Mouse (Mus musculus) hematopoietic multipotent progenitor cell, adult 10-12 weeks (in vitro differentiated cells): Measurements from ENCODE around the gene Trim40. TPM values are rescaled to one million over a fixed set of nuclear protein-coding genes. Genes with fewer than 3 reads are reported as not detected.

Experiments used
- polyA plus RNA-seq: library from polyadenylated mRNA; stranded (reverse); fragments of >175 nt; gene quantifications from 2 replicates; pipeline ENCODE4 v1.2.3, GENCODE M21; 2012; ENCODE audit warnings: low replicate concordance

Trim40 gene
- not detected in 2 replicates for polyA plus RNA-seq

DNA sequence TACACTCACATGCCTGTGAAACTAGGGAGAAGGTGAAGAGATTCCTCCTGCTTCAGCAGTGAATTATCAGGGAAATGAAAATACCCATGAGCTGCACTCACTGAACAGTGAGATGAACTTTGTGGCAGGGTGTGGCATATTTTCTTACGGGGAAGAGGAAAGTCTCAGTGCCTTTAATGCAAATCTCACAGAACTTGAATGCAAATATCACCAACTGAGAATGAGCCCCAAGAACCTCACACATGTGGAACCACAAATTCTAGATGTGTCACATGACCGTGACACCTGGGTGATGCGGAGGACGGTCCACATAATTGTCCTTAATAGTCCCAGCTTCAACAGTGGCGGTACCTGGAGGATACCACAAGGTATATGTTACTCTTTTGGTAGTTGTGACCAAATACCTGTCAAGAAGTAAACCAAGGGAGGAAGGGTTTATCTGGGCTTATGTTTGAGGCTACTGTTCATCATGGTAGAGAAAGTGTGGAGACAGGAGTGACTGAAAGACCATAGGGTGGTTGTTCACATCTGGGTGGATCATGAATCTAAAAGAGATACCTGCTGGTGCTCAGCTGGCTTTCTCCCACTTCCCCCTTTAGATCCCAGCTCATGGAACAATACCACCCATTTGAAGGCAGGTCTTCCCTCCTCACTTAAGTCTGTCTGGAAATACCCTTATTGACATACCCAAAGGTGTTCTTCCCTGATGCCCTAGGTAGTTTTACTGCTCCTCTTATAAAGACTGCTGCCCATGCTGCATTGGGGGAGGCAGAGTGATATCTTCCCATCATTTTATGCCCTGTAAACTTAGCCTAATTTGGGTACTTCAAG, at the start of gene Trim40:
TSS of gene Trim40 (minus strand) at position 51 of the 831 bp plus-strand sequence.

DNA sequence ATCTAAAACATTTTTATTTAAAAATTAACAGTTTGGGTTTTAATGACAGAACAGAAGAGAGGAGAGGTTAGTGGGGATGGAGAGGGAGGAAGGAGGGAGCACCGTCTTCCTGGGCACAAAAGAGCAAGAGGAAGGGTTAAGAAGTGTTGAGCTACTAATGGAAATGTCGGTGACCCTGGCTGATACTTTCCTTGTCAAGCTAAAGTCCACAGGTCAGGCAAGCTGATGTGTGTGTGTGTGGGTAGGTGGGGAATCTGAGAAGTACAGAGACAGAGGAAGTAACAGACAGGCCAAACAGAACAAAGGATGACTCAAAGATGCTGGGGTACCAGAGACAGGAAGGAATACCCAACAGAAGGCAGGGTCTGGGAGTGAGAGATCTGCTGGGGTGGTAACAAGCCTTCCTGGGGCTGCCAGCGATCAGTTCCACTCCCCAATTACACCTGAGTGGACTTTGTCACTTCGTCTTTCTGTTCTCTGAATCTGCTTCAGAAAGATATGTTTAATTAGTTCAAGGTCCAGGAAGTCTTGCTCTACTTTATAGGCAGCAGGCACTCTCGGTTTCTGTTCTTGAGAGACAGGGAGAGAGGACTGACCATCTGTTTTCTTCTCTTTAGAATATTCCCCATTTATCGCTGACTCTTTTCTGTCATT, 7.8 kb upstream of the Trim40 start, which contains the start of gene Trim31:
TSS of gene Trim31 (plus strand) at position 567 of the 654 bp plus-strand sequence.

DNA sequence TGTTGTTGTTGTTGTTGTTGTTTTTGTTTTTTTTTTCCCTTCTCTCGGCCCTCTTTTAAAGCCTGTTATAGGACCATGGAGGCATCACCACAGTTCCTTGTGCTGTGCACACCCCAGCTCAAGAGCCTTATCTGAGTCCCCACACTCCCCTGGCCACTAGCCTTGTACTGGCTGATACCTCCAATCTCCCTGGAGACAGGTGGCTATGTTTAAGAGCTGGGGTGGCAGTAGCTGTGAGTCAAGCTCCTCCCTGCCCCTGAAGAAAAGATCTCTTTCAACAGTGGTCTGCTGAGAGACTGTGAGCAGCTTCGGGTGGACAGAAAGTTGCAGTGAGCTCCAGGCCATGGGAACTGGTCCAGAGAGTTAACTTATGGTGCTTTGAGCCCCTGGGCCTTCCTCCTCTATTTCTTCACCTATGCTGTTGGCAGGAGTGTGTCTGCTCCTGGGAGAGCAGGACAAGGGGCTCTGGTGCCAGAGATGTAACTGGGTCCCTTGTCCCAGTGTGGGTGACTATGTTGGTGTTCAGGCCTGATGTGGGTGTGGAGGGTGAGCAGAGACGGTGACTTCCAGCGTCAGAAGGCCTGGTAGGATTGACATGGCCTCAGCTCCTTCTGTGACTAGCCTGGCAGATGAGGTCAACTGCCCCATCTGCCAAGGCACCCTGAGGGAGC, 20.5 kb downstream of the Trim40 start, which contains the start of gene Trim10:
TSS of gene Trim10 (plus strand) at position 291 of the 671 bp plus-strand sequence.

DNA sequence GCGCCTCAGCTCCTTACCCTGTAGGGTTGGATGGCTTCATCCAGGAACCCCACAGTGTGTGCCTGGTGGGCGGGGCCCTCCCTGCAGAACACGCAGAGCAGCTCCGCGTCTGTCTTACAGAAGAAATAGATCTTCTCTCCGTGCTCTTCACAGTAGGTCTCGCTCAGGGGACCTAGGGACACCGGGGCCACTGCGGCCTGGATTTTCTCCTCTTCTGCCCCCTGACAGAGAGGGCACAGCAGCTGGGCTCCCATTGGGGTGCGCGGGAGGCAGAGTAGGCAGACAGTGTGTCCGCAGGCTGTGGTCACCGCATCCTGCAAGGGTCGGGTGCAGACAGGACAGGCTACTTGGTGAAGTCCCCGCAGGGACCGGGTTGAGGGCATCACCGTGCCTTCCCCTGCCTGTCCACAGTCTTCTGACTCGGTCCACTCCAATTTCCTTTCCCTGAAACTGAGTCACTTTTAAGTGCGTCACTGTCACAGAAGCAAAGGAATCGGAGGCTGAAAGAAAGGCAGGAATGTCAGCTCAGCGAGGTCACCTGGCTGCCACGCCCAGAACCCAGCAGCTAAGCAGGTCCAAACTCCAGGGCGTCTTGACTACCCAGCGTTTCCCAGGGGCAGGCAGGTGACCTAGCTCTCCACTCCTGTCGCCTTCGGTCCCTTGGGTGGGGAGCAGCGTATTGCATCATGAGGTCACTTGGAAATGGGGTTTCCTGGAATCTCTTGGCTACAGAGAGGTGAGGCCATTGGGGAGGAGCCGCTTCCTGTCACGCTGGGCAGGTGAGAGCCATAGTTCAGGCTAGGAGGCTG, 23.0 kb downstream of the Trim40 start, which contains the start of gene Trim15:
TSS of gene Trim15 (minus strand) at position 492 of the 809 bp plus-strand sequence.

DNA sequence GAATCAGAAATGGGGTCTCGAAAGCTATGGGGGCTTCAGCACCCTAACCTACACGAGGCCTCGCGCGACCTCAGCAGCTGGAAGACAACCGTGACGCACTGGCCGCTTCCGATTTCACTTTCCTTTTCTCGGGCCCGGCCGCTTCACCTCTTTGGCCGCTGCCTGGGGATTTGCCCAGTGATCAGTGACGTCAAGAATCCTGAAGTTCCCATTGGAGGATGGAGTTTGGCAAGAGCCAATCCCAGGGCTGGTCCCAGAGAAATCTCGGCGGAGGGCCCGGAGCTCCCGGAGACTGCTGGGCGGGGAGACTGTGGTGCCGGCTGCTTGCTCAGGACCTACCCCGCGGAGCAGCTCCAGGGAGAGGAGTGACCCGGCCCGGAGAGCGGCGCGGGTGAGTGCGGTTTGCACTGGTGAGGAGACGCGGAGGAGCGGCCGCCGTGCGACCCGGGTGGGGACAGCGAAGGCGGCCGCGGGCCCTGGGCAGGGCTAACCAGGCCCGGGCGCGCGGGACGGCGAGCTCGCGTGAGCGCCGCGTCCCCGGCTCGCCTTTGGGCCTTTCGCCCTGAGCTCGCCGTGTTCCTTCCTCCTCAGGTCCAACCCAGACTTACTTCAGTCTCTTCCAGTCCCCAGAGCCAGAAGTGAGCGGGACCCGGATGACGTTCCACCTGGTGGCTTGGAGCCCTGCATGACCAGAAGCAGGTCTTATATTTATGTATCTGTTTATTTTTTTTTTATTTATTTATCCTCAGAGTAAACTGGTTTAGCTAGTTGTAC, 52.9 kb downstream of the Trim40 start, which contains the start of gene Trim26:
TSS of gene Trim26 (plus strand) at position 261 of the 774 bp plus-strand sequence.

Other genes with a start within 250 kb of the Trim40 start
- gene H2-M9, start 247.5 kb downstream of the Trim40 start, polyA plus RNA-seq = not detected in 2 replicates
- gene H2-M1, start 217.9 kb downstream of the Trim40 start, polyA plus RNA-seq = not detected in 2 replicates
- gene H2-M10.5, start 117.2 kb downstream of the Trim40 start, polyA plus RNA-seq = not detected in 2 replicates
- gene H2-M10.6, start 78.0 kb downstream of the Trim40 start, polyA plus RNA-seq = not detected in 2 replicates
- 92.3 and 95.8 TPM in 2 replicates for gene Trim26, start 53.0 kb downstream of the Trim40 start, polyA plus RNA-seq
- gene Trim15, start 22.9 kb downstream of the Trim40 start, polyA plus RNA-seq = 0.07 TPM in 1 of 2 replicates, not detected in the other
- 0.62 and 28.4 TPM in 2 replicates for gene Trim10, start 20.5 kb downstream of the Trim40 start, polyA plus RNA-seq
- not detected in 2 replicates for gene Trim31, start 8.0 kb upstream of the Trim40 start, polyA plus RNA-seq
- 0.12 and 0.76 TPM in 2 replicates for gene Rnf39, start 52.8 kb upstream of the Trim40 start, polyA plus RNA-seq
- 69.5 and 387 TPM in 2 replicates for gene Ppp1r11, start 61.6 kb upstream of the Trim40 start, polyA plus RNA-seq
- 3.8 and 12.0 TPM in 2 replicates for gene Znrd1, start 68.4 kb upstream of the Trim40 start, polyA plus RNA-seq
- 0.94 TPM in 1 of 2 replicates, not detected in the other for gene Znrd1as, start 68.5 kb upstream of the Trim40 start, polyA plus RNA-seq
- gene 2410137M14Rik, start 91.1 kb upstream of the Trim40 start, polyA plus RNA-seq = not detected in 2 replicates
- gene H2-M5, start 99.4 kb upstream of the Trim40 start, polyA plus RNA-seq = 0.10 and 0.42 TPM in 2 replicates
- 0.12 and 0.34 TPM in 2 replicates for gene Zfp57, start 111.0 kb upstream of the Trim40 start, polyA plus RNA-seq
- gene Mog, start 133.3 kb upstream of the Trim40 start, polyA plus RNA-seq = 0.13 TPM in 1 of 2 replicates, not detected in the other
- gene Gabbr1, start 155.8 kb upstream of the Trim40 start, polyA plus RNA-seq = 52.6 and 251 TPM in 2 replicates
- gene Olfr90, start 198.4 kb upstream of the Trim40 start, polyA plus RNA-seq = not detected in 2 replicates
- gene Olfr91, start 208.2 kb upstream of the Trim40 start, polyA plus RNA-seq = not detected in 2 replicates
- not detected in 2 replicates for gene Olfr92, start 230.0 kb upstream of the Trim40 start, polyA plus RNA-seq